Mouse (Mus musculus) limb, embryonic 14.5 days (tissue): ENCODE measurements around the gene Tspear. TPM values are rescaled to one million over a fixed set of nuclear protein-coding genes. Genes with fewer than 3 reads are reported as not detected.
"Not testable (repeated sequence)": the region's sequence is repeated elsewhere in the genome, so short reads cannot be mapped to it uniquely, and the experiment has no call there.

Experiments
- ATAC-seq: fragments of 200-750 bp; cut with Nextera tagmentation; 2 replicates; pipeline ENCODE4 v1.8.0; 2017; ENCODE audit warnings: low read depth, moderate number of reproducible peaks, moderate TSS enrichment; ENCODE audit not compliant: low FRiP score
- DNase-seq: peaks from one replicate; pipeline ENCODE4 v3.0.0-alpha.2; 2015; ENCODE audit warnings: low spot score
- H3K27ac ChIP-seq: fragments of 300-500 bp; sonication (generic); replicated peaks from 2 replicates; pipeline ENCODE4 v1.5.1; 2014; ENCODE audit warnings: low read depth, mild to moderate bottlenecking, low read length, moderate library complexity, mixed read lengths
- H3K27me3 ChIP-seq: fragments of 300-500 bp; sonication (generic); 2 replicates; pipeline ENCODE4 v1.6.1; 2014; ENCODE audit warnings: low read length, mixed read lengths; ENCODE audit not compliant: control insufficient read depth, insufficient read depth
- H3K36me3 ChIP-seq: fragments of 300-500 bp; sonication (generic); 2 replicates; pipeline ENCODE4 v1.6.1; 2014; ENCODE audit warnings: mild to moderate bottlenecking, low read length, moderate library complexity, mixed read lengths; ENCODE audit not compliant: control insufficient read depth, insufficient read depth
- H3K4me1 ChIP-seq: fragments of 300-500 bp; sonication (generic); 2 replicates; pipeline ENCODE4 v1.6.1; 2014; ENCODE audit warnings: antibody characterized with exemption, low read length, mixed read lengths; ENCODE audit not compliant: control insufficient read depth, insufficient read depth
- H3K4me2 ChIP-seq: fragments of 300-500 bp; sonication (generic); replicated peaks from 2 replicates; pipeline ENCODE4 v1.6.1; 2014; ENCODE audit warnings: low read depth, mild to moderate bottlenecking, low read length, moderate library complexity; ENCODE audit not compliant: severe bottlenecking
- H3K4me3 ChIP-seq: fragments of 300-500 bp; sonication (generic); replicated peaks from 2 replicates; pipeline ENCODE4 v1.5.1; 2014; ENCODE audit warnings: low read length
- H3K9ac ChIP-seq: fragments of 300-500 bp; sonication (generic); 2 replicates; pipeline ENCODE4 v1.6.1; 2014; ENCODE audit warnings: mild to moderate bottlenecking, low read depth, low read length, moderate library complexity; ENCODE audit not compliant: severe bottlenecking
- H3K9me3 ChIP-seq: fragments of 300-500 bp; sonication (generic); 2 replicates; pipeline ENCODE4 v1.6.1; 2016; ENCODE audit warnings: low read length; ENCODE audit not compliant: control insufficient read depth
- POLR2A ChIP-seq: fragments of 200-500 bp; IDR thresholded peaks from 2 replicates; pipeline ENCODE4 v1.8.0; 2012; ENCODE audit warnings: inconsistent platforms, mild to moderate bottlenecking, moderate library complexity, borderline replicate concordance; ENCODE audit not compliant: insufficient read depth, insufficient read length; ENCODE audit errors: extremely low read depth
- whole genome bisulfite sequencing: fragments of 180-500 bp; shearing (Covaris S2); extraction: QIAGEN DNeasy Blood & Tissue Kit; methylation state at CpG from one replicate; pipeline ENCODE4 v1.1.7; 2014; 5-methylcytosine and 5-hydroxymethylcytosine counted together
- polyA plus RNA-seq, 2 experiments: library from polyadenylated mRNA; depleted of rRNA in 1 of 2; stranded (reverse) in 1 of 2; unstranded in 1 of 2; fragments of >200 nt; fragmentation: Nextera tagmentation in 1 of 2; extraction: Ambion mirVana in 1 of 2; gene quantifications; 2 replicates each; pipeline versions ENCODE4 v1.2.1 to v1.2.3; 2012 to 2014

Tspear gene
- polyA plus RNA-seq, 2 experiments: 1.5 to 2.0 TPM

DNA sequence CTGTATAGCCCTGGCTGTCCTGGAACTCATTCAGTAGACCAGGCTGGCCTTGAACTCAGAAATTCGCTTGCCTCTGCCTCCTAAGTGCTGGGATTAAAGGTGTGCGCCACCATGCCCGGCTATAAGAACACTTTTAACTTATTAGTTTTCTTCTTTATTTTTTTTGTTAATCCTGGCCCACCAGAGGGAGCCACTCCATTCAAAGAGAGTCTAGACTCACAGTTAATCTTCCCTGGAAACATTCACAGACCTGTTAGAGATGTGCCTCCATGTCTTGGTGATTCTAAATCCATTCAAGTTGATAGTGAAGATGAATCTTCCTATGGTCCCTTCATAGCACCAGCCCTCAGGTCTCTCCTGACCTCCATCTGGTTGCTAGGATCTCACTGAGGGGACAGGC is 23.5 kb downstream of the Tspear start:
- Histone ChIP-seq H3K9me3 (no peaks in the 10 kb centered on the region), H3K4me3 (no peak overlapping the region), H3K4me2 (no peak overlapping the region), H3K27me3 (no peaks in the 10 kb centered on the region), H3K9ac (no peak overlapping the region), H3K4me1 (no peaks in the 10 kb centered on the region), H3K36me3 (no peaks in the 10 kb centered on the region), H3K27ac (no peak overlapping the region)
- 73% methylated on average over 3 of the region's 3 CpGs for WGBS
- DNase-seq (no peak), ATAC-seq (no peak)
- no peak for TF ChIP-seq POLR2A

DNA sequence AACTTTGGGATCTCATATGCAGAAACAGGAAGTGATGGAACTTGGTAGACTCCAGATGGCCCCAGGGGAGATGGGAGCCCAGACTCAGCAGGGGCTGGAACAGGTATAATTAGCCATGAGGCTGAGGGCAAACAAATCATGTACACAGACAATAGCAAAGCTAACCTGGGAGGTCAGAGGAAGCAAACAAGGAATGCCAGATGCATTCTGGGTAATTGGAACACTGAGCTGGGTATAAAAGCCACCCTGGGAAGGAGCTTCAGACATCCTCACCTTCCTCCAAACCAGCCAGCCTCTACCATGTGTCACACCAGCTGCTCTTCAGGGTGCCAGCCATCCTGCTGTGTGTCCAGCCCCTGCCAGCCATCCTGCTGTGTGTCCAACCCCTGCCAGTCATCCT is 24.8 kb downstream of the Tspear start, which contains the start of gene Gm10024:
Gene Gm10024, plus strand, starts transcription at position 301 of the 400 bp plus-strand sequence.
- H3K9ac ChIP-seq, H3K4me1 ChIP-seq, ATAC-seq, DNase-seq, H3K27ac ChIP-seq, H3K9me3 ChIP-seq, H3K4me3 ChIP-seq, H3K36me3 ChIP-seq, H3K27me3 ChIP-seq, H3K4me2 ChIP-seq: not testable (repeated sequence)

DNA sequence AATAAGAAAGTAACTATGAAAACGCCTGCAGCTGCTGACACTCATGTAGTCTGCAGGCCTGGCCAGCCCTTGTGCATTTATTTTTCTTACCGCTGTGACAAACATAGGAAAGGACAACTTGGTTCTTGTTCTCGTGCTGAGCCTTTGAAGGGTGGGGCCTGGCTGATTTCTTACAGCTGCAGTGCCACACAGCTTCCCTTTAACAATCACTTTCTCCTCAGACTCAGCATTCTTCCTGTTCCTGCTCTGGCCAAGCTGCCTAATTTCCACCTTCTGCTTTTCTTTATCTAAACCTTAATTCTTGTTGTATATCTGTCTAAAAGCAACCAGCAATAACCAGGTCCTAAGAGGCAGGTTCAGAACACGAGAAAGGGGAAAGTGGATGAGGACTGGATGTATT is 27.4 kb downstream of the Tspear start:
- no peak for TF ChIP-seq POLR2A
- WGBS: 34% methylated on average over 4 of the region's 4 CpGs
- H3K4me3 ChIP-seq: no peak overlapping the region
- no peak overlapping the region for H3K4me2 ChIP-seq
- DNase-seq (no peak), ATAC-seq (no peak)
- no peak overlapping the region for H3K27ac ChIP-seq
- H3K4me1 ChIP-seq: no peaks in the 10 kb centered on the region
- no peaks in the 10 kb centered on the region for H3K9me3 ChIP-seq
- H3K9ac ChIP-seq: no peak overlapping the region
- no peaks in the 10 kb centered on the region for H3K27me3 ChIP-seq
- no peaks in the 10 kb centered on the region for H3K36me3 ChIP-seq

DNA sequence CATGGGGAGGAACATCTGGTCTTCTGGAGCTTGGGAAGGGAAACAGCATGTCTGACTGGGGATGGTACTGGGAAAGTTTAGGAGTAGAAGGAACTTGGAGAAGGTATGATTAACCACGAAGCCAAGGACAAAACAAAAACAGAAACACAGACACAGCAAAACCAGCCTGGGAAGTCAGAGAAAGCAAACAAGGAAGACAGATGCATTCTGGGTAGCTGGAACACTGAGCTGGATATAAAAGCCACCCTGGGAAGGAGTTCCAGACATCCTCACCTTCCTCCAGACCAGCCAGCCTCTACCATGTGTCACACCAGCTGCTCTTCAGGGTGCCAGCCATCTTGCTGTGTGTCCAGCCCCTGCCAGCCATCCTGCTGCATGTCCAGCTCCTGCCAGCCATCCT is 29.1 kb downstream of the Tspear start, which contains the start of gene Gm10142:
Gene Gm10142, plus strand, starts transcription at position 301 of the 400 bp plus-strand sequence.
- Histone ChIP-seq H3K9me3 (no peaks in the 10 kb centered on the region), H3K36me3 (no peaks in the 10 kb centered on the region), H3K27ac (no peak within 1 kb of the TSS), H3K4me3 (no peak within 1 kb of the TSS), H3K4me1 (no peaks in the 10 kb centered on the region), H3K4me2 (no peak within 1 kb of the TSS), H3K27me3 (no peaks in the 10 kb centered on the region), H3K9ac (no peak within 1 kb of the TSS)
- no peak for ATAC-seq
- WGBS: 93% methylated on average over 1 of the region's 1 CpGs
- TF ChIP-seq POLR2A: no peak
- DNase-seq: no peak

DNA sequence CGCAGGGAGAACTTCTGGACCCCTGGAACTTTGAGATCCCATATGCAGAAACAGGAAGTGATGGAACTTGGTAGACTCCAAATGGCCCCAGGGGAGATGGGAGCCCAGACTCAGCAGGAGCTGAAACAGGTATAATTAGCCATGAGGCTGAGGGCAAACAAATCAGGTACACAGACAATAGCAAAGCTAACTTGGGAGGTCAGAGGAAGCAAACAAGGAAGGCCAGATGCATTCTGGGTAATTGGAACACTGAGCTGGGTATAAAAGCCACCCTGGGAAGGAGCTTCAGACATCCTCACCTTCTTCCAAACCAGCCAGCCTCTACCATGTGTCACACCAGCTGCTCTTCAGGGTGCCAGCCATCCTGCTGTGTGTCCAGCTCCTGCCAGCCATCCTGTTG is 33.9 kb downstream of the Tspear start, which contains the start of gene Krtap12-1:
Gene Krtap12-1, plus strand, starts transcription at position 301 of the 400 bp plus-strand sequence.
- H3K27me3 ChIP-seq, H3K36me3 ChIP-seq, H3K9me3 ChIP-seq, ATAC-seq, H3K4me1 ChIP-seq, H3K27ac ChIP-seq, H3K9ac ChIP-seq, H3K4me3 ChIP-seq, DNase-seq, H3K4me2 ChIP-seq: not testable (repeated sequence)
- WGBS: 81% methylated on average over 1 of the region's 1 CpGs

DNA sequence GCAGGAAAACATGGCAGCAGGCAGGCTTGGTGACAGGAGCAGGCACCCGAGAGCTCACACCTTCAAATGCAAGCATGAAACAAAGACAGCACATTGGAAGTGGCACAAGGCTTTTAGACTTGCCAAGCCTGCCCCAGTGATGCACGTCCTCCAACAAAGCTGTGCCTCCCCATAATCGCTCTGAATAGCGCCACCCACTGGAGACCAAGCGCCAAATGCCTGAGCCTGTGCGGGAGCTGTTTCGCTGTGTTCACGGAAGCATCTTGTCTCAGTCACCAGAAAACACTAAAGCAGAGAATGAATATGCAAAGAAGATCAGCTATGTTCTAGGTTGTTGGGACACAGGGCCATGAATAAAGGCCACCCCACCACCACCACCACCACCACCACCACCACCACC is 38.5 kb downstream of the Tspear start:
- Histone ChIP-seq H3K9ac (no peak overlapping the region), H3K4me3 (no peak overlapping the region), H3K4me2 (no peak overlapping the region), H3K36me3 (no peaks in the 10 kb centered on the region), H3K4me1 (no peaks in the 10 kb centered on the region), H3K27ac (no peak overlapping the region), H3K27me3 (no peaks in the 10 kb centered on the region), H3K9me3 (no peaks in the 10 kb centered on the region)
- no peak for TF ChIP-seq POLR2A
- no peak for ATAC-seq
- 75% methylated on average over 8 of the region's 8 CpGs for WGBS
- DNase-seq: no peak
